Mouse (Mus musculus): ENCODE results near the gene Mfap4.

The Mfap4 gene

GRCm38 (mm10) chr11:61483226-61483845 lies 1.9 kb upstream of the Mfap4 start:
- DNase-seq (ENCODE audit: inconsistent ontology term): peak; percentile 76

GRCm38 (mm10) chr11:61484256-61484612 lies 997 bp upstream of the Mfap4 start:
- no peak for DNase-seq (ENCODE audit: inconsistent ontology term)

GRCm38 (mm10) chr11:61485541-61486457 lies 568 bp downstream of the Mfap4 start:
- no peak for DNase-seq (ENCODE audit: inconsistent ontology term)

GRCm38 (mm10) chr11:61486458-61487219 lies 1.4 kb downstream of the Mfap4 start:
- DNase-seq (ENCODE audit: inconsistent ontology term): no peak

- DNase-seq (ENCODE audit: inconsistent ontology term): peak; percentile 73
Measured at GRCm38 (mm10) chr11:61487401-61487800, 2.2 kb downstream of the Mfap4 start.

GRCm38 (mm10) chr11:61487936-61488335 lies 2.7 kb downstream of the Mfap4 start:
- no peak for DNase-seq (ENCODE audit: inconsistent ontology term)

GRCm38 (mm10) chr11:61489085-61489484 lies 3.9 kb downstream of the Mfap4 start:
- DNase-seq (ENCODE audit: inconsistent ontology term): no peak

GRCm38 (mm10) chr11:61489874-61490273 lies 4.6 kb downstream of the Mfap4 start:
- DNase-seq (ENCODE audit: inconsistent ontology term): no peak

- no peak for DNase-seq (ENCODE audit: inconsistent ontology term)
Measured at GRCm38 (mm10) chr11:61490944-61491520, 5.8 kb downstream of the Mfap4 start.

- no peak for DNase-seq (ENCODE audit: inconsistent ontology term)
Measured at GRCm38 (mm10) chr11:61492749-61493401, 7.6 kb downstream of the Mfap4 start.

- no peak for DNase-seq (ENCODE audit: inconsistent ontology term)
Measured at GRCm38 (mm10) chr11:61493525-61494128, 8.4 kb downstream of the Mfap4 start.

- peak; percentile 100 for DNase-seq (ENCODE audit: inconsistent ontology term)
Measured at GRCm38 (mm10) chr11:61494129-61494997, 9.1 kb downstream of the Mfap4 start, which contains the start of gene Mapk7. Gene Mapk7, minus strand, starts transcription at chr11:61494406.

- DNase-seq (ENCODE audit: inconsistent ontology term): no peak
Measured at GRCm38 (mm10) chr11:61495528-61495927, 10.3 kb downstream of the Mfap4 start.

- DNase-seq (ENCODE audit: inconsistent ontology term): no peak
Measured at GRCm38 (mm10) chr11:61497490-61497889, 12.3 kb downstream of the Mfap4 start.

GRCm38 (mm10) chr11:61498736-61499504 lies 13.7 kb downstream of the Mfap4 start:
- DNase-seq (ENCODE audit: inconsistent ontology term): no peak

GRCm38 (mm10) chr11:61503933-61504332 lies 18.7 kb downstream of the Mfap4 start:
- no peak for DNase-seq (ENCODE audit: inconsistent ontology term)

- peak; percentile 93 for DNase-seq (ENCODE audit: inconsistent ontology term)
Measured at GRCm38 (mm10) chr11:61504713-61505257, 19.6 kb downstream of the Mfap4 start, which contains the start of gene B9d1. Gene B9d1, plus strand, starts transcription at chr11:61505144.

- peak; percentile 15 for DNase-seq (ENCODE audit: inconsistent ontology term)
Measured at GRCm38 (mm10) chr11:61514953-61515352, 29.7 kb downstream of the Mfap4 start.

GRCm38 (mm10) chr11:61517971-61518370 lies 32.7 kb downstream of the Mfap4 start:
- DNase-seq (ENCODE audit: inconsistent ontology term): no peak

All from Muller cell, postnatal 12 days (primary cell).